Mouse (Mus musculus) heart, postnatal 0 days (tissue): ENCODE measurements at regions not wholly inside any gene's neighbourhood (a gene's known extent, or its start where the extent isn't known, plus 50 kb on each side); places are given as distances from the start of the nearest gene placed in this dataset.

Source experiments
- ATAC-seq: fragments of 200-750 bp; cut with Nextera tagmentation; 2 replicates; pipeline ENCODE4 v1.8.0; 2017; ENCODE audit warnings: low read depth, moderate number of reproducible peaks, moderate library complexity; ENCODE audit not compliant: insufficient read depth
- DNase-seq: peaks from one replicate; pipeline ENCODE4 v3.0.0-alpha.2; 2016; ENCODE audit warnings: low spot score
- H3K27ac ChIP-seq: fragments of 300-500 bp; sonication (generic); 2 replicates; pipeline ENCODE4 v1.5.1; 2014; ENCODE audit warnings: low read depth, mild to moderate bottlenecking
- H3K27me3 ChIP-seq: fragments of 300-500 bp; sonication (generic); 2 replicates; pipeline ENCODE4 v1.6.1; 2014; ENCODE audit warnings: low read length, mixed read lengths; ENCODE audit not compliant: control insufficient read depth, insufficient read depth
- H3K36me3 ChIP-seq: fragments of 300-500 bp; sonication (generic); replicated peaks from 2 replicates; pipeline ENCODE4 v1.6.1; 2014; ENCODE audit warnings: low read length, mixed read lengths; ENCODE audit not compliant: control insufficient read depth, insufficient read depth
- H3K4me1 ChIP-seq: fragments of 300-500 bp; sonication (generic); 2 replicates; pipeline ENCODE4 v1.6.1; 2014; ENCODE audit warnings: antibody characterized with exemption; ENCODE audit not compliant: control insufficient read depth, insufficient read depth
- H3K4me2 ChIP-seq: fragments of 300-500 bp; sonication (generic); 2 replicates; pipeline ENCODE4 v1.6.1; 2014; ENCODE audit warnings: low read depth, mild to moderate bottlenecking, low read length, moderate library complexity
- H3K4me3 ChIP-seq: fragments of 300-500 bp; sonication (generic); 2 replicates; pipeline ENCODE4 v1.5.1; 2014; ENCODE audit warnings: low read depth, low read length
- H3K9ac ChIP-seq: fragments of 300-500 bp; sonication (generic); replicated peaks from 2 replicates; pipeline ENCODE4 v1.6.1; 2014; ENCODE audit warnings: low read depth, low read length, mixed read lengths
- H3K9me3 ChIP-seq: fragments of 300-500 bp; sonication (generic); replicated peaks from 2 replicates; pipeline ENCODE4 v1.6.1; 2016; ENCODE audit warnings: low read length; ENCODE audit not compliant: control insufficient read depth
- CTCF ChIP-seq: IDR thresholded peaks from 2 replicates; pipeline ENCODE4 v1.5.1; 2016; ENCODE audit warnings: antibody characterized with exemption, control low read depth, low read depth
- EP300 ChIP-seq: IDR thresholded peaks from 2 replicates; pipeline ENCODE4 v1.6.1; 2016; ENCODE audit warnings: antibody characterized with exemption, low read depth
- WGBS: fragments of 180-500 bp; shearing (Covaris S2); extraction: QIAGEN DNeasy Blood & Tissue Kit; methylation state at CpG from one replicate; pipeline ENCODE4 v1.1.7; 2014; 5-methylcytosine and 5-hydroxymethylcytosine counted together

DNA sequence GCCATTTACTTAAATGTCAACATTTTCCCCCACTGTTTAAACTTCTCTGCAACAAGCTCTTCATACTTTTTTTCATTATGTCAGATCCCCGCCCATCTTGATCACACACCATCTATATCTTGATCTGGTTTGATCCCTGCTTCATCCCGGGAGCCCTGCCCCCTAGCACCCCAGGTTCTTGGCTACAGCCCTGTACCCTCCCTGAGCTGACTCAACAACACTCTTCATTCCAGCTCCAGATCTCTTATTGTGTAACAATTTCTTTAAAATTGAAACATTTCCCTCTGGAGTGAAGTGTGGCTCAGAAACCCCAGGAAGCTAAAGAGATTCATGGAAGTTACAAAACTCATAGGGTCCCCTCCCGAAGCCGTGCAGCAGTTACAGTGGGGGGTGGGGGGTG is 126.2 kb upstream of the Mast4 start:
- Histone ChIP-seq H3K27ac (no peak overlapping the region), H3K36me3 (no peaks in the 10 kb centered on the region), H3K4me3 (no peak overlapping the region), H3K9ac (no peak overlapping the region), H3K27me3 (no peaks in the 10 kb centered on the region), H3K4me1 (no peaks in the 10 kb centered on the region), H3K9me3 (no peaks in the 10 kb centered on the region), H3K4me2 (no peak overlapping the region)
- ATAC-seq (no peak), DNase-seq (no peak)
- 70% methylated on average over 4 of the region's 4 CpGs for WGBS
- no peak for TF ChIP-seq EP300
- no peak for TF ChIP-seq CTCF

DNA sequence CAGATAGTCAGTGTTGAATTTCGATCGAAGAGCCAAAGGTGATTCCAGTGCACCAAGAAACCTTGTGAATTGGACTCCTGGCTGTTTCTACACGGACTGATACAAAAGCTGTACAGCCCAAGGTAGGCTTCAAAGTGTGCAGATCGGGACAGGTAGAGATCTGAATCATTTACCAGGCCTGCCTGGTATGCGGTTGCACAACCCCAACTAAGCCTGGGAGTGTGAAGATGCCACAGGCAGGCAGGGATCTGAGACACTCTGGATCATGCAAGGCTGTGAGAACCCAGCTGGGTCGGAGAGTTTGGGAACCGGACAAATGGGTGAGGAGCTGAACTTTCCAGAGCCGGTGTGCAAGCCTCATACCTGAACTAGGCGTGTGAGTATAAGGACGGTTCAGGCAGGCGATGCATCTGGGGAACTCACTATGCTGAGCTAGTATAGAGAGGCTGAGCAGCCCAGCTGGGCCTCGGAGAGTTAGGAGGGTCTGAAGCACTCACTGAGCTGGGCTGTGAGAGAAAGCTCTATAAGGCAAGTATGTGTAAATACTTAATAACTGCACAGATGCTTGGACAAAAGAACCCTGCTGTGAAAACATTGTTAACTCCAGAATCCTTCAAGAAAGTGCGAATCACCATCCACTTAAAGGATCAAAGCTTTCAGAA is 125.3 kb upstream of the Mast4 start:
- H3K36me3 ChIP-seq: no peaks in the 10 kb centered on the region
- no peak overlapping the region for H3K27ac ChIP-seq
- H3K4me1 ChIP-seq: no peaks in the 10 kb centered on the region
- TF ChIP-seq EP300: no peak
- TF ChIP-seq CTCF: no peak
- H3K27me3 ChIP-seq: no peaks in the 10 kb centered on the region
- no peak for ATAC-seq
- H3K4me2 ChIP-seq: no peak overlapping the region
- no peak overlapping the region for H3K9ac ChIP-seq
- H3K9me3 ChIP-seq: no peaks in the 10 kb centered on the region
- DNase-seq: no peak
- H3K4me3 ChIP-seq: no peak overlapping the region
- WGBS: 86% methylated on average over 13 of the region's 13 CpGs

DNA sequence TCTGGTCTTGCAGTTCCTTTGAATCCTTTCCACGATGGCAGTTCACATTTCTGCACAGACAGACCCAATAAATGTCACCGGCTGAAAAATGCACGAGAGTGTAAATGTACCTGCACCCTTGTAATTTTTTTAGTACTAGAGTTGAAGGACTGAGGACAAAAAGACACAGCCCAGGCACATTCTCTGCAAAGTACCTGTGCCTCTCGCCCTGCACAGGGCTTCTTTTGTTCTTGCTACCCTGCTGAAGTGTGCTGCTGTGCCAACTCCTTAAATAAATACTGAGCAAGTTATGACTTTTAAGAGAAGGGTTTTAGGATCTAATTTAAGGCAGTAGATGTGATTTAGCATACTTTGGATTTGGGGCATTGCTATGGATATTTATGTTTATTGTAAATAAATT is 118.5 kb upstream of the Mast4 start:
- Histone ChIP-seq H3K27ac (no peak overlapping the region), H3K9me3 (no peaks in the 10 kb centered on the region), H3K4me3 (no peak overlapping the region), H3K27me3 (no peaks in the 10 kb centered on the region), H3K36me3 (no peaks in the 10 kb centered on the region), H3K9ac (no peak overlapping the region), H3K4me1 (no peaks in the 10 kb centered on the region), H3K4me2 (no peak overlapping the region)
- DNase-seq (no peak), ATAC-seq (no peak)
- 68% methylated on average over 4 of the region's 4 CpGs for WGBS
- TF ChIP-seq CTCF (no peak), EP300 (no peak)

GRCm38 (mm10) chr13:103430589-103430988 is 96.3 kb upstream of the Mast4 start:
- Histone ChIP-seq H3K4me2 (no peak overlapping the region), H3K27ac (no peak overlapping the region), H3K9me3 (no peaks in the 10 kb centered on the region), H3K4me3 (no peak overlapping the region), H3K36me3 (no peaks in the 10 kb centered on the region), H3K9ac (no peak overlapping the region), H3K27me3 (no peaks in the 10 kb centered on the region), H3K4me1 (no peaks in the 10 kb centered on the region)
- DNase-seq: no peak
- TF ChIP-seq EP300: no peak
- TF ChIP-seq CTCF: no peak
- no peak for ATAC-seq
- 45% methylated on average over 3 of the region's 3 CpGs for WGBS

DNA sequence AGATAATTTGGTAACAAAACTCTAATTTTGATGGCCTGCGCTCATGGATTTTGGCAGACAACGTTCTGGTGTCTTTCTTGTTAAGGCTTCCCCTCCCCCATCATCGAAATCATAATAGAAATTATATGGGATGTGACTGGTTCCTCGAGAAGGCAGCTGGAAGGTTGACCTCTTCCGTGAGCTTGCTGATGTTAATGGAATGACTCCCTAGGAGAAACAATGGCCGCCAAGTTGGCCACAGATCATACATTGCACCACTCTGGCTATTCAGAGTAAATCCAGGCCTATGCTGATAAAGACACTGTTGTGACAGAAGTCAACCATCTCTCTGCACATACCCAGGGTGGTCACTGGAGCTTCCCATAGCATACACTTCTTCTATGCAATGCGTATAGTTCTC is 89.7 kb upstream of the Mast4 start:
- no peaks in the 10 kb centered on the region for H3K9me3 ChIP-seq
- H3K9ac ChIP-seq: no peak overlapping the region
- 78% methylated on average over 7 of the region's 7 CpGs for WGBS
- no peak overlapping the region for H3K4me2 ChIP-seq
- H3K4me3 ChIP-seq: no peak overlapping the region
- H3K27me3 ChIP-seq: no peaks in the 10 kb centered on the region
- no peak for ATAC-seq
- no peaks in the 10 kb centered on the region for H3K4me1 ChIP-seq
- H3K27ac ChIP-seq: no peak overlapping the region
- TF ChIP-seq EP300 (no peak), CTCF (no peak)
- no peak for DNase-seq
- H3K36me3 ChIP-seq: no peaks in the 10 kb centered on the region

- no peaks in the 10 kb centered on the region for H3K9me3 ChIP-seq
- no peak overlapping the region for H3K9ac ChIP-seq
- ATAC-seq: no peak
- DNase-seq: no peak
- H3K27me3 ChIP-seq: no peaks in the 10 kb centered on the region
- H3K36me3 ChIP-seq: no peaks in the 10 kb centered on the region
- H3K27ac ChIP-seq: no peak overlapping the region
- 77% methylated on average over 8 of the region's 8 CpGs for WGBS
- no peaks in the 10 kb centered on the region for H3K4me1 ChIP-seq
- TF ChIP-seq EP300 (no peak), CTCF (no peak)
- no peak overlapping the region for H3K4me3 ChIP-seq
- H3K4me2 ChIP-seq: no peak overlapping the region
Observed at GRCm38 (mm10) chr13:103423417-103423816, 89.1 kb upstream of the Mast4 start.
